Mouse (Mus musculus) liver, embryonic 15.5 days (tissue): ENCODE results near the gene Ggnbp2. TPM values are rescaled to one million over a fixed set of nuclear protein-coding genes. Genes with fewer than 3 reads are reported as not detected.
A peak's percentile ranks its signal among the peaks of the same experiment; 100 is the strongest.

Source experiments
- ATAC-seq: fragments of 200-750 bp; cut with Nextera tagmentation; 2 replicates; pipeline ENCODE4 v1.8.0; 2017; ENCODE audit warnings: moderate number of reproducible peaks, mild to moderate bottlenecking, moderate library complexity; ENCODE audit not compliant: insufficient read depth
- H3K27ac ChIP-seq: fragments of 300-500 bp; sonication (generic); replicated peaks from 2 replicates; pipeline ENCODE4 v1.5.1; 2015; ENCODE audit warnings: mild to moderate bottlenecking, inconsistent platforms
- H3K27me3 ChIP-seq: fragments of 300-500 bp; sonication (generic); 2 replicates; pipeline ENCODE4 v1.6.1; 2015; ENCODE audit warnings: mild to moderate bottlenecking, inconsistent platforms
- H3K36me3 ChIP-seq: fragments of 300-500 bp; sonication (generic); replicated peaks from 2 replicates; pipeline ENCODE4 v1.6.1; 2015; ENCODE audit warnings: moderate library complexity, mild to moderate bottlenecking, inconsistent platforms
- H3K4me1 ChIP-seq: fragments of 300-500 bp; sonication (generic); replicated peaks from 2 replicates; pipeline ENCODE4 v1.6.1; 2015; ENCODE audit warnings: inconsistent platforms
- H3K4me2 ChIP-seq: fragments of 300-500 bp; sonication (generic); 2 replicates; pipeline ENCODE4 v1.6.1; 2015; ENCODE audit warnings: moderate library complexity, mild to moderate bottlenecking, inconsistent platforms
- H3K4me3 ChIP-seq: fragments of 300-500 bp; sonication (generic); replicated peaks from 2 replicates; pipeline ENCODE4 v1.5.1; 2015; ENCODE audit warnings: mild to moderate bottlenecking, inconsistent platforms
- H3K9ac ChIP-seq: fragments of 300-500 bp; sonication (generic); 2 replicates; pipeline ENCODE4 v1.6.1; 2015; ENCODE audit warnings: moderate library complexity, mild to moderate bottlenecking, inconsistent platforms
- H3K9me3 ChIP-seq: fragments of 300-500 bp; sonication (generic); replicated peaks from 2 replicates; pipeline ENCODE4 v1.6.1; 2016; ENCODE audit warnings: inconsistent platforms
- WGBS: fragments of 180-500 bp; shearing (Covaris S2); methylation state at CpG from one replicate; pipeline ENCODE4 v1.1.7; 2015; ENCODE audit warnings: mixed read lengths; ENCODE audit not compliant: insufficient replicate concordance; 5-methylcytosine and 5-hydroxymethylcytosine counted together
- polyA plus RNA-seq: library from polyadenylated mRNA; unstranded; fragments of >200 nt; fragmentation: Nextera tagmentation; extraction: Ambion mirVana; gene quantifications from 2 replicates; pipeline ENCODE4 v1.2.1, GENCODE M21; 2015

The Ggnbp2 gene
- polyA plus RNA-seq, 1 experiment from 2014 or later = 55.4 TPM

- Histone ChIP-seq H3K9me3 (no peaks in the 10 kb centered on the region), H3K4me2 (no peak overlapping the region), H3K27ac (no peak overlapping the region), H3K36me3 (peaks cover 71% of the 10 kb centered on the region), H3K9ac (no peak overlapping the region), H3K27me3 (no peaks in the 10 kb centered on the region), H3K4me1 (no peaks in the 10 kb centered on the region), H3K4me3 (no peak overlapping the region)
- WGBS = 84% methylated on average over 15 of the region's 15 CpGs
- no peak for ATAC-seq
Observed at GRCm38 (mm10) chr11:84893113-84893512, 22.5 kb upstream of the Ggnbp2 start.

DNA sequence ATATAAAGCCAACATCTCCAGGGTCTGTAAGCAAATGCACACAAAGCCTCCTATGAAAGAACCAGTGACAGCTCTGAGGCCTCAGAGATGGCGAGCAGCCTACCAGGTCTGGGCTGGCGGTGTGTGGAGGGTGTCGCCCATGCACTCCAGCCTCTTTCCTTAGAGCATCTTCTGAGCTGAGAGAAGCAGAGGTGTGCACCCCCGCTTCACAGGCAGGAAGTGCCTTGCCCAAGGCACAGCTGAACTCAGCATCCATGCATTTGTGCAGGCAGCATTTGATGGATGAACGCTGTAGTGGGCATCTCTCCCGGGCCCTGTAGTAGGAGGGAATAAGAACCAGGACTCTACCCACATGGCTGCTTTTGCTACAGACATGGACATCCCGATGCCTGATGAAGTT lies 21.1 kb upstream of the Ggnbp2 start:
- no peaks in the 10 kb centered on the region for H3K27me3 ChIP-seq
- peaks cover 71% of the 10 kb centered on the region for H3K36me3 ChIP-seq
- H3K9ac ChIP-seq = no peak overlapping the region
- no peak for ATAC-seq
- no peaks in the 10 kb centered on the region for H3K9me3 ChIP-seq
- H3K4me1 ChIP-seq = no peaks in the 10 kb centered on the region
- H3K27ac ChIP-seq = no peak overlapping the region
- H3K4me3 ChIP-seq = no peak overlapping the region
- H3K4me2 ChIP-seq = no peak overlapping the region
- WGBS = 80% methylated on average over 7 of the region's 7 CpGs

- no peaks in the 10 kb centered on the region for H3K4me1 ChIP-seq
- H3K27me3 ChIP-seq = no peaks in the 10 kb centered on the region
- H3K9me3 ChIP-seq = no peaks in the 10 kb centered on the region
- no peak for ATAC-seq
- no peak overlapping the region for H3K4me2 ChIP-seq
- H3K27ac ChIP-seq = no peak overlapping the region
- 80% methylated on average over 2 of the region's 2 CpGs for WGBS
- no peak overlapping the region for H3K9ac ChIP-seq
- H3K4me3 ChIP-seq = no peak overlapping the region
- peaks cover 69% of the 10 kb centered on the region for H3K36me3 ChIP-seq
Observed at GRCm38 (mm10) chr11:84889492-84889891, 18.9 kb upstream of the Ggnbp2 start.

DNA sequence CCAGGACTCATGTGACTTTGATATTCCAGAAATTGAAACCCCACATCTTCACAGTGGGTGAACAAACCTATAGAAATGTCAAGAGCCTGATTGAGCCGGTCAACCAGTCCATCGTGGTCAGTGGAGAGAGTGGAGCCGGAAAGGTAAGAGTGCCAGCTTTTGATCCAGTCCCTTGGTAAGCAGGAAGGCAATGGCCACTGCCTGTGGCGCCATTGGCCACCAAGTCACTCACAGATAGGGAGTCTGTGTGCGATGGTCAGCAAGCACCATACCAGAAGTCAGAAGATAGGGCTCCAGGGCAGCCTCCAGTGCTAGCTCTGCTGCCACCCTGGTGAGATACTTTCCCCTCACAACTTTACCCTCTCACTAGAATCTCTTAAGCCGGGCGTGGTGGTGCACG lies 17.4 kb upstream of the Ggnbp2 start:
- no peak for ATAC-seq
- Histone ChIP-seq H3K36me3 (peaks cover 72% of the 10 kb centered on the region), H3K4me3 (no peak overlapping the region), H3K27me3 (no peaks in the 10 kb centered on the region), H3K4me1 (no peaks in the 10 kb centered on the region), H3K9me3 (no peaks in the 10 kb centered on the region), H3K27ac (no peak overlapping the region), H3K9ac (no peak overlapping the region), H3K4me2 (no peak overlapping the region)
- WGBS = 86% methylated on average over 8 of the region's 8 CpGs

- Histone ChIP-seq H3K27ac (no peak overlapping the region), H3K4me3 (no peak overlapping the region), H3K36me3 (peaks cover 67% of the 10 kb centered on the region), H3K9me3 (no peaks in the 10 kb centered on the region), H3K4me2 (no peak overlapping the region), H3K9ac (no peak overlapping the region), H3K4me1 (no peaks in the 10 kb centered on the region), H3K27me3 (no peaks in the 10 kb centered on the region)
- 79% methylated on average over 11 of the region's 11 CpGs for WGBS
- no peak for ATAC-seq
Observed at GRCm38 (mm10) chr11:84886767-84887511, 16.3 kb upstream of the Ggnbp2 start.

DNA sequence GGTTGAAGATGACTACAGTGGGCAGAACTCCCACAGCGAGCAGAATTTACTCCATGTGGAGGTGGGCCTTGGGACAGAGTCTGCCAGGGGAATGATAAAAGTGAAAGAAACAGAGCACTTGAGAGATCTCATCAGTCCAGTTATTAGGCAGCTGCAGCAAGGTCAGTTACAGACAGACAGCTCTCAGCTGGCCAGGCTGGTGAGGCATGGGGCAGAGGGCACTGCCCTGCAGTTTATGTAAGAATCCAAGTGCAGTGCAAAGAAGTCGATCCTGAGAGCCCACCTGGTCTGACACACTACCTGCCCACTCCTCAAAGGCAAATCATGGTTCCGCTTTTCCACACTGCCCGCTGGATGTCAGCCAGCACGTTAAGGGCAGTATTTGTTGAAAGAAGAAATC lies 15.6 kb upstream of the Ggnbp2 start:
- Histone ChIP-seq H3K9ac (no peak overlapping the region), H3K36me3 (peaks cover 66% of the 10 kb centered on the region), H3K27ac (no peak overlapping the region), H3K4me1 (peaks cover 3% of the 10 kb centered on the region), H3K27me3 (no peaks in the 10 kb centered on the region), H3K4me2 (no peak overlapping the region), H3K4me3 (no peak overlapping the region), H3K9me3 (no peaks in the 10 kb centered on the region)
- 81% methylated on average over 5 of the region's 5 CpGs for WGBS
- ATAC-seq = no peak

DNA sequence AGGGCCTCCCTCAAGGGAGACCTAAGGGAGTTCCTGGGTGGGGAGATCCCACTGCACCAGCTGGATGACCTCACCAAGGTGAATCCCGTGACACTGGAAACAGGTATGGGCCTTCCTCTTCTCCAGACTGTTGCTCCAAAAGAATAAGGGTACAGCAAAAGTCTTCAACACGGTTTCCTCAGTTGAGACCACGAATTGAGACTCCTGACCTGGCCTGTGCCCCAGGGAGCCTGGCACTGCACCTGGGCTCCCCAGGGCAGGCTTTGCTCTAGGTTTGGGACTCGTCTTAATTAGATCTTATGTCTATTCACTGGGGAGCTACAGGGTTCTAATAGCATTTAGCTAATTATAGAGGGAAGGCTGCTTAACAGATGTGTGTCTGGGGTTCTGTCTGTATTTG lies 14.6 kb upstream of the Ggnbp2 start:
- WGBS = 79% methylated on average over 4 of the region's 4 CpGs
- Histone ChIP-seq H3K36me3 (peaks cover 63% of the 10 kb centered on the region), H3K9me3 (no peaks in the 10 kb centered on the region), H3K9ac (no peak overlapping the region), H3K4me3 (no peak overlapping the region), H3K27ac (no peak overlapping the region), H3K4me2 (no peak overlapping the region), H3K4me1 (peaks cover 11% of the 10 kb centered on the region), H3K27me3 (no peaks in the 10 kb centered on the region)
- no peak for ATAC-seq

GRCm38 (mm10) chr11:84882346-84882745 lies 11.7 kb upstream of the Ggnbp2 start:
- Histone ChIP-seq H3K4me2 (no peak overlapping the region), H3K36me3 (peaks cover 40% of the 10 kb centered on the region)

GRCm38 (mm10) chr11:84880971-84881370 lies 10.4 kb upstream of the Ggnbp2 start:
- WGBS = 48% methylated on average over 9 of the region's 9 CpGs
- Histone ChIP-seq H3K9me3 (no peaks in the 10 kb centered on the region), H3K9ac (peak overlapping the region; percentile 90), H3K36me3 (peaks cover 32% of the 10 kb centered on the region), H3K4me2 (peak overlapping the region; percentile 100), H3K27ac (peak overlapping the region; percentile 89), H3K4me1 (peaks cover 35% of the 10 kb centered on the region), H3K4me3 (peak overlapping the region; percentile 86), H3K27me3 (no peaks in the 10 kb centered on the region)
- ATAC-seq = no peak

More at GRCm38 (mm10) chr11:84882346-84882745, 11.7 kb upstream of the Ggnbp2 start:
- H3K9ac ChIP-seq = no peak overlapping the region
- no peaks in the 10 kb centered on the region for H3K9me3 ChIP-seq
- H3K4me1 ChIP-seq = peaks cover 31% of the 10 kb centered on the region
- ATAC-seq = no peak
- H3K27ac ChIP-seq = no peak overlapping the region
- 87% methylated on average over 7 of the region's 7 CpGs for WGBS
- H3K27me3 ChIP-seq = no peaks in the 10 kb centered on the region
- H3K4me3 ChIP-seq = no peak overlapping the region

GRCm38 (mm10) chr11:84880465-84880961 lies 9.9 kb upstream of the Ggnbp2 start:
- H3K4me3 ChIP-seq = peak overlapping the region; percentile 86
- H3K27ac ChIP-seq = peak overlapping the region; percentile 89
- peak overlapping the region; percentile 90 for H3K9ac ChIP-seq
- peak; percentile 44 for ATAC-seq
- H3K36me3 ChIP-seq = peaks cover 30% of the 10 kb centered on the region
- H3K4me2 ChIP-seq = peak overlapping the region; percentile 100
- 1% methylated on average over 24 of the region's 24 CpGs for WGBS
- H3K4me1 ChIP-seq = peaks cover 35% of the 10 kb centered on the region
- no peaks in the 10 kb centered on the region for H3K9me3 ChIP-seq
- no peaks in the 10 kb centered on the region for H3K27me3 ChIP-seq

DNA sequence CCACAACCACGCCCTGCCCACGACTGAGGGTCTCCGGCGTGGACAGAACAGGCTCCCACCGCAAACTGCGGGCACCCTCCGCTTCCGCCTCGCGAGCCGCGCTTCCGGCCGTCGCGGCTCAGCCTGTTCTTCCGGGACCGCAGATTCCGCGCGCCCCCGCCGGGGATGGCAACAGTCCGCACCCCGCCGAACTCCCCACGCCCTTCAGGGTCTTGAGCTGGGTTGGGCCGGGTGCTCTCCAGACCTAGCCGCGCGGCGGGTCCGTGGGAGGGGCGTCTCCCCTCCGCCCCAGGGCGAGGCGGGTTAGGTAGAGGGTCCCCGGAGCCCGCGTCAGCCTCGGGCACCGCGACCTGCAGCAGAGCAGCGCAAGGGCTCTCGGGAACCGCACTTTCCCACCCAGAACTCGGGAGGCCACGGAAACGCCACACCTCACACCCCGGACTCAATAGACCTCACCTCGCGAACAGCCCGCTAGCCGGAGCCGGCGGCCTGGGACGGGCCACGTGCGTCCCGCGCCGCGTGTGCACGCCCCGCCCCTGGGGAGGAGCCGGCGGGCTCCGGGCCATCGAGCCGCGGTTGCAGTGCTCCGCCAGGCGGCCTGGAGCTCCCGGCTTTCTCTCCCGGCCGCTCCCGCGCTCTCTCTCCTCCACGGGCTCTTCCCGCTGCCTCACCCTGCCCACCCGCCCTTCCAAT lies 9.3 kb upstream of the Ggnbp2 start, which contains the start of the genes Myo19 and Pigw:
TSS of gene Myo19 (plus strand) at position 377 of the 693 bp plus-strand sequence.
TSS of gene Pigw (minus strand) at position 514 of the 693 bp plus-strand sequence.
- peak within 1 kb of the TSS; percentile 90 for H3K9ac ChIP-seq
- WGBS = 0% methylated on average over 80 of the region's 81 CpGs
- peak; percentile 97 for ATAC-seq
- peak within 1 kb of the TSS; percentile 89 for H3K27ac ChIP-seq
- H3K4me3 ChIP-seq = peak within 1 kb of the TSS; percentile 86
- H3K9me3 ChIP-seq = no peaks in the 10 kb centered on the region
- H3K4me2 ChIP-seq = peak within 1 kb of the TSS; percentile 100
- H3K36me3 ChIP-seq = peaks cover 25% of the 10 kb centered on the region
- no peaks in the 10 kb centered on the region for H3K27me3 ChIP-seq
- H3K4me1 ChIP-seq = peaks cover 35% of the 10 kb centered on the region
